Mouse (Mus musculus): Measurements from ENCODE around the gene Gadd45gip1. TPM values are rescaled to one million over a fixed set of nuclear protein-coding genes. Genes with fewer than 3 reads are reported as not detected.

Gene Gadd45gip1
- polyA plus RNA-seq, 1 experiment from 2014 or later: 37.4 TPM

DNA sequence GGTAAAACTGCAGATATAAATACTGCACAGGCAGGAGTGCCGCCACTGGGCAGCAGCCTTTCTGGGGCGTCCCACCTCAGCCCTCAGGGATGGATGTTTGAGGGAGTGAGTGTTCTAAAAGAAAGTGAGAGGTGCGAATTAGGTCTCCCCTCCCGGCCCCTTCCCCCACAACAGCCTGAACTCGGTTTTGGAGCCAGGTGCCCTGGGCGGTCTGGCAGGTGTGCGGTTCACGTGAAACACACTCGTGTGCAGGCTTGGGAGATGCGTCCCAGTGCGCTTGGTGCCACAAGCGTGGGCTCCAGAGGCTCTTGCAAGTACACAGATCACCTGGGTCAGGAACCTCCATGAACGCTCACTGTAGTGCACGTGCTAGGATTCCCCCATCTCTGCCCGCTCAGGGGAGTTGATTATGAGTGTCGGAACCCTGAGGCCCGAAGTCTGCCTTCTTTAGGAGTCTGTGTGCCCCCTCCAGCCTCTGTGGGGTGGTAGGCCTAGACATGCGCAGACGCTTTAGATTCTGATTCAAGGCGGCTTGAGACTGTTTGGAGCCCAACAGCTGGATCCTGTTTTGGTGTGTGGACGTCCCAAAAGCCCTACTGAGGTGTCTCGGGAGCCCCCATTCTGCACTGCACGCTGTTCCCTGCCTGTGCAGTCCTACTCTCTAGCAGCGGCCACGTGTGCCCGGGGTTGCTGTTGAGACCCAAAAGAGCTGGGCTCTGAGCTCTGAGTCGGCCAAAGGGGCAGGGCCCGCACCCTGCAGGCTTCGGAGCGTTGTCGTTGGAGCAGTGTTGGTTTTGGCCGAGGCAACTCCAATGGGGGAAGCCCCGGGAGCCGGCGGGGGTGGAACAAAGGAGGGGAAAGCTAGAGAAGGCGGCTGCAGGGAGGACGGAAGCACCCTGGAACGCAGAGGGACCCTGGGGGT lies 45.3 kb upstream of the Gadd45gip1 start:
- Histone ChIP-seq H3K27ac (ENCODE audit: low read length) (peak overlapping the region; percentile 36), H3K4me3 (ENCODE audit: low read depth, low read length) (no peak overlapping the region), H3K4me1 (ENCODE audit: control insufficient read depth, insufficient read depth, low read length) (peaks cover 9% of the 10 kb centered on the region), H3K36me3 (ENCODE audit: control insufficient read depth, insufficient read depth, low read length) (no peaks in the 10 kb centered on the region), H3K27me3 (ENCODE audit: control insufficient read depth, insufficient read depth, low read depth, low read length) (peaks cover 69% of the 10 kb centered on the region), H3K9me3 (replicated peaks; ENCODE audit: control insufficient read depth, low read length, poor library complexity, severe bottlenecking) (no peaks in the 10 kb centered on the region), H3K4me2 (ENCODE audit: low read length) (peak overlapping the region; percentile 9; the same call in 1 of the 2 replicates), H3K9ac (ENCODE audit: low read depth, low read length) (0 out of 2 replicates have a peak overlapping the region, but pooled peaks have one; percentile 26)
- WGBS: 5% methylated on average over 38 of the region's 38 CpGs
- ATAC-seq: peak; percentile 26; the same call in 1 of the 2 replicates

- no peak for ATAC-seq
- Histone ChIP-seq H3K27ac (ENCODE audit: low read length) (peak overlapping the region; percentile 36), H3K4me2 (ENCODE audit: low read length) (no peak overlapping the region), H3K4me3 (ENCODE audit: low read depth, low read length) (no peak overlapping the region), H3K27me3 (ENCODE audit: control insufficient read depth, insufficient read depth, low read depth, low read length) (peaks cover 59% of the 10 kb centered on the region), H3K4me1 (ENCODE audit: control insufficient read depth, insufficient read depth, low read length) (peaks cover 9% of the 10 kb centered on the region), H3K36me3 (ENCODE audit: control insufficient read depth, insufficient read depth, low read length) (no peaks in the 10 kb centered on the region), H3K9ac (ENCODE audit: low read depth, low read length) (no peak overlapping the region), H3K9me3 (replicated peaks; ENCODE audit: control insufficient read depth, low read length, poor library complexity, severe bottlenecking) (no peaks in the 10 kb centered on the region)
- 10% methylated on average over 11 of the region's 11 CpGs for WGBS
Observed at GRCm38 (mm10) chr8:84786801-84787467, 44.4 kb upstream of the Gadd45gip1 start.

- peaks cover 52% of the 10 kb centered on the region for H3K27me3 ChIP-seq (ENCODE audit: control insufficient read depth, insufficient read depth, low read depth, low read length)
- 14% methylated on average over 13 of the region's 14 CpGs for WGBS
- no peaks in the 10 kb centered on the region for H3K9me3 ChIP-seq (replicated peaks; ENCODE audit: control insufficient read depth, low read length, poor library complexity, severe bottlenecking)
- peaks cover 9% of the 10 kb centered on the region for H3K4me1 ChIP-seq (ENCODE audit: control insufficient read depth, insufficient read depth, low read length)
- H3K9ac ChIP-seq (ENCODE audit: low read depth, low read length): no peak overlapping the region
- no peak overlapping the region for H3K4me3 ChIP-seq (ENCODE audit: low read depth, low read length)
- no peak overlapping the region for H3K27ac ChIP-seq (ENCODE audit: low read length)
- no peaks in the 10 kb centered on the region for H3K36me3 ChIP-seq (ENCODE audit: control insufficient read depth, insufficient read depth, low read length)
- no peak overlapping the region for H3K4me2 ChIP-seq (ENCODE audit: low read length)
- no peak for ATAC-seq
Observed at GRCm38 (mm10) chr8:84787523-84788302, 43.6 kb upstream of the Gadd45gip1 start.

DNA sequence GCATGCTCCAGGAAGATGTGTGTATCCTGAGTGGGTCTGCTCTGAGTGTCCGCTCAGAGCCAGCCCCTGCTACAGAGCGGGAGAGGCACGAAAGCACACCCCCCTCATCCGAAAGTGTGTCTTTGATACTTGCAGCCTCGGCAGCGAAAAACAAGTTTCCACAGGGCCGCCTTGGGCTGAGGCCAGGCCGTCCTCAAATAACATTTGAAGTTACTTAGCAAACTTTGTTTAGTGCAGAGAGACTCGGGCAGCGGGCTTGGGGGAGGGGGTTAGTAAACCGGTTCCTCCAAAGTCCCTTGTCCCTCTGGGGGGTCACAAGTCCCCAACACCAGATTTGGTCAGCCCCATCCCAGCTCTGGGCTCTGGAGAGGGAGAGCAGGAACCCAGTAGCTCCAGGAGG lies 42.4 kb upstream of the Gadd45gip1 start:
- ATAC-seq: no peak
- peaks cover 52% of the 10 kb centered on the region for H3K27me3 ChIP-seq (ENCODE audit: control insufficient read depth, insufficient read depth, low read depth, low read length)
- 10% methylated on average over 11 of the region's 11 CpGs for WGBS
- H3K9me3 ChIP-seq (replicated peaks; ENCODE audit: control insufficient read depth, low read length, poor library complexity, severe bottlenecking): no peaks in the 10 kb centered on the region
- H3K4me1 ChIP-seq (ENCODE audit: control insufficient read depth, insufficient read depth, low read length): peaks cover 11% of the 10 kb centered on the region
- no peak overlapping the region for H3K9ac ChIP-seq (ENCODE audit: low read depth, low read length)
- no peaks in the 10 kb centered on the region for H3K36me3 ChIP-seq (ENCODE audit: control insufficient read depth, insufficient read depth, low read length)
- H3K27ac ChIP-seq (ENCODE audit: low read length): peak overlapping the region; percentile 15; the same call in 1 of the 2 replicates
- no peak overlapping the region for H3K4me3 ChIP-seq (ENCODE audit: low read depth, low read length)
- no peak overlapping the region for H3K4me2 ChIP-seq (ENCODE audit: low read length)

GRCm38 (mm10) chr8:84789345-84789744 lies 42.0 kb upstream of the Gadd45gip1 start:
- ATAC-seq: no peak
- WGBS: 51% methylated on average over 5 of the region's 5 CpGs

DNA sequence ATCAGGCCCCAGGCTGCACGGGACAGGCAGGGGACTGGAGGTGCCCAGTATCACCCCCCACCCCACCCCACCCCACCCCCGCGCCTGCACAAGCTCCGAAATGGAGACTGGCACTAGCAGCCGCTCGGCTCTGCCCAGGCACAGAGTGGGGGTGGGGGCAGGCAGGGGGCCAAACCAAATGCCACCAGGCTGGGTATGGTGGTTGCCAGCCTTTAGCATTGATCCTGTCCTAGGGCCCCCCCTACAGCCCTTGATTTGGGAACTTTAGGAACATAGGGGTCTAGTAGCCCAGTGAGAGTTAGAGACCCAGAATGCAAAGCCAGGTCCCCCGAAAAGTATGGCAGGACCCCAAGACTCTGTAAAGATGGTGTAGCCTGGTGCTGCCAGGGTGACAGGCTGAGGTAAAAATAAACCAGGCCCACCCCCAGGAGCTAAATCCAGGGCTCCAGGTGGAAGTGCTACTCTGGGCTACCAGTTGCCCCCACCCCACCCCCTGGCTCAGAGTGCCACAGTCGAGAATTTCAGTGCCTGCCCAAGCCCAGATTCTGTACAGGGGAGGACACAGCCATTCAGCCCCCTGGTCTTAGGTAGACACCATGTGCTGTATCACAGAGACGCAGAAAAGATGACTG lies 41.4 kb upstream of the Gadd45gip1 start:
- peaks cover 11% of the 10 kb centered on the region for H3K4me1 ChIP-seq (ENCODE audit: control insufficient read depth, insufficient read depth, low read length)
- H3K9ac ChIP-seq (ENCODE audit: low read depth, low read length): no peak overlapping the region
- H3K4me3 ChIP-seq (ENCODE audit: low read depth, low read length): no peak overlapping the region
- H3K9me3 ChIP-seq (replicated peaks; ENCODE audit: control insufficient read depth, low read length, poor library complexity, severe bottlenecking): no peaks in the 10 kb centered on the region
- H3K27me3 ChIP-seq (ENCODE audit: control insufficient read depth, insufficient read depth, low read depth, low read length): peaks cover 57% of the 10 kb centered on the region
- 69% methylated on average over 9 of the region's 9 CpGs for WGBS
- no peaks in the 10 kb centered on the region for H3K36me3 ChIP-seq (ENCODE audit: control insufficient read depth, insufficient read depth, low read length)
- ATAC-seq: no peak
- H3K27ac ChIP-seq (ENCODE audit: low read length): peak overlapping the region; percentile 26; the same call in 1 of the 2 replicates
- H3K4me2 ChIP-seq (ENCODE audit: low read length): no peak overlapping the region; the same call in 1 of the 2 replicates

More at GRCm38 (mm10) chr8:84789345-84789744, 42.0 kb upstream of the Gadd45gip1 start:
- H3K4me2 ChIP-seq (ENCODE audit: low read length): peak overlapping the region; percentile 1; the same call in 1 of the 2 replicates
- H3K36me3 ChIP-seq (ENCODE audit: control insufficient read depth, insufficient read depth, low read length): no peaks in the 10 kb centered on the region
- peak overlapping the region; percentile 15; the same call in 1 of the 2 replicates for H3K27ac ChIP-seq (ENCODE audit: low read length)
- peaks cover 53% of the 10 kb centered on the region for H3K27me3 ChIP-seq (ENCODE audit: control insufficient read depth, insufficient read depth, low read depth, low read length)
- no peak overlapping the region for H3K9ac ChIP-seq (ENCODE audit: low read depth, low read length)
- H3K4me3 ChIP-seq (ENCODE audit: low read depth, low read length): no peak overlapping the region
- H3K4me1 ChIP-seq (ENCODE audit: control insufficient read depth, insufficient read depth, low read length): peaks cover 11% of the 10 kb centered on the region
- H3K9me3 ChIP-seq (replicated peaks; ENCODE audit: control insufficient read depth, low read length, poor library complexity, severe bottlenecking): no peaks in the 10 kb centered on the region

GRCm38 (mm10) chr8:84790537-84790936 lies 40.8 kb upstream of the Gadd45gip1 start:
- peaks cover 11% of the 10 kb centered on the region for H3K4me1 ChIP-seq (ENCODE audit: control insufficient read depth, insufficient read depth, low read length)
- peaks cover 60% of the 10 kb centered on the region for H3K27me3 ChIP-seq (ENCODE audit: control insufficient read depth, insufficient read depth, low read depth, low read length)
- peak overlapping the region; percentile 26; the same call in 1 of the 2 replicates for H3K27ac ChIP-seq (ENCODE audit: low read length)

DNA sequence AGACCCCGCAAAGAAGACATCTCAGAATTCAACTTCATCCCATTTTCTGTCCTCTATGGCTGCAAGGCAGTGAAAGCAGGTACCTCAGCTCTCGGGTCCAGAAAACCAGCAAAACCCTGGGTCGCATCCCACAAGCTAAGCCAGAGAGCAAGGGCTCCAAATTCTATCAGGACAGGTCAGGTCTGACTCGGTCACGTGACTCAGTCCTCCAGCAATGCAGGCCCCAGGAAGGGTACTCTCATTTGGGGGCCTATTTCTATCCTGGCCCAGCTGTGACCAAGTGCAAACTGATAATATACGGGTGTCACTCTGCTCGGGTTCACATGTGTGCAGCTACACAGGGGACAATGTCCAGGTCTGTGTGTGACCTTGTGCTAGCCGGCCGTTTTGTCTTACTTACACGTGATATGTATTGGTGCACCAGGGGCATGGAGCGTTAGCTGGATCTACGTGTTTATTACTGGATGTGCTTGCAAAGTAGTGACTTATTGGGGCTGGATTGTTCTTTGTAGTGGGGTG lies 38.8 kb upstream of the Gadd45gip1 start:
- H3K4me1 ChIP-seq (ENCODE audit: control insufficient read depth, insufficient read depth, low read length): peaks cover 6% of the 10 kb centered on the region; the same call in 1 of the 2 replicates
- H3K27ac ChIP-seq (ENCODE audit: low read length): peak overlapping the region; percentile 40; the same call in 1 of the 2 replicates
- 74% methylated on average over 12 of the region's 12 CpGs for WGBS
- H3K4me2 ChIP-seq (ENCODE audit: low read length): no peak overlapping the region
- no peaks in the 10 kb centered on the region for H3K36me3 ChIP-seq (ENCODE audit: control insufficient read depth, insufficient read depth, low read length)
- no peaks in the 10 kb centered on the region for H3K9me3 ChIP-seq (replicated peaks; ENCODE audit: control insufficient read depth, low read length, poor library complexity, severe bottlenecking)
- no peak overlapping the region for H3K9ac ChIP-seq (ENCODE audit: low read depth, low read length)
- ATAC-seq: no peak
- H3K27me3 ChIP-seq (ENCODE audit: control insufficient read depth, insufficient read depth, low read depth, low read length): peaks cover 59% of the 10 kb centered on the region
- H3K4me3 ChIP-seq (ENCODE audit: low read depth, low read length): no peak overlapping the region

More at GRCm38 (mm10) chr8:84790537-84790936, 40.8 kb upstream of the Gadd45gip1 start:
- no peaks in the 10 kb centered on the region for H3K9me3 ChIP-seq (replicated peaks; ENCODE audit: control insufficient read depth, low read length, poor library complexity, severe bottlenecking)
- no peaks in the 10 kb centered on the region for H3K36me3 ChIP-seq (ENCODE audit: control insufficient read depth, insufficient read depth, low read length)
- H3K4me2 ChIP-seq (ENCODE audit: low read length): no peak overlapping the region
- H3K4me3 ChIP-seq (ENCODE audit: low read depth, low read length): no peak overlapping the region
- H3K9ac ChIP-seq (ENCODE audit: low read depth, low read length): no peak overlapping the region
- 71% methylated on average over 2 of the region's 2 CpGs for WGBS
- ATAC-seq: no peak
